Mouse (Mus musculus) gastrocnemius, postnatal 10 days (tissue): ENCODE results near the gene Nova2. TPM values are rescaled to one million over a fixed set of nuclear protein-coding genes. Genes with fewer than 3 reads are reported as not detected.

Experiments
- DNase-seq: peaks from one replicate; pipeline ENCODE4 v3.0.0; 2021; ENCODE audit warnings: mixed read lengths
- total RNA-seq, 2 experiments: library from RNA; stranded (reverse); gene quantifications; 2 replicates each; pipeline ENCODE4 v1.2.3; 2021

Gene Nova2
- total RNA-seq, 2 experiments from 2014 or later = 2.9 to 4.1 TPM

DNA sequence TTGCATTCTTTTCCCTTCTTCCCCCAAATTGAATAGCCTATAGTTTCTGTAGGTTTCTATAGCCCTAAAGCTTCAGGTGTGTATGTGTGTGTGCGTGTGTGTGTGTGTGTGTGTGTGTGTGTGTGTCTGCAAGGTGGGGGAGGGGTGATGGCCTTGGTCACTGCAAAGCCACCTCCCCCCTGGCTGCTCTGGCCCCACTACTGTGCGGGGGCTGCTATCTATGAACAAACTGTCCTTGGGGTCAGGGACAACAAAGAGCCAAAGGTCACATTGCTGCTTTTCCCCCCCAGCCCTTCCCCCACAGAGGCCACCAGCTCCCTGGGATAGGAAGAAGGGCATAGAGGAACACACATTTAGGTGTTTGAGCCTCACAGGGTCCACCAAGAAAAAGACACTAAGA lies 87.2 kb downstream of the Nova2 start:
- no peak for DNase-seq

DNA sequence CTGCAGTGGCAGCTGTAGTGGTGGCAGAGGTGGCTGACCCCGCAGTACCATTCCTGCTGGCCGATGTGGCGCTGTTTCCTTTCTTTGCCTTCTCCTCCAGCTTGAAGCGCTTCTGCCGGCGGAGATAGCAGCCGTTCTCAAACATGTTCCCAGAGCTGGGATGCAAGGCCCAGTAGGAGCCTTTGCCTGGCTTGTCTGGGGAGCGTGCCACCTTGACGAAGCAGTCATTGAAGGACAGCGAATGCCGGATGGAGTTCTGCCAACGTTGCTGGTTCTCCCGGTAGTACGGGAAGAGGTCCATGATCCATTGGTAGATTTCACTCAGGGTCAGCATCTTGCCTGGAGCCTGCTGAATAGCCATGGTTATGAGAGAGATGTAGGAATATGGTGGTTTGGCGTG lies 88.8 kb downstream of the Nova2 start:
- DNase-seq = no peak

Other genes starting within 250 kb of the Nova2 start
- not detected for gene Psg20, start 239.7 kb upstream of the Nova2 start, total RNA-seq
- gene Psg22, start 207.8 kb upstream of the Nova2 start, total RNA-seq = not detected
- not detected for gene Psg19, start 127.4 kb upstream of the Nova2 start, total RNA-seq
- not detected for gene Psg17, start 104.3 kb upstream of the Nova2 start, total RNA-seq
- 1 to 10 TPM; 3.1 to 3.6 TPM for gene Mill2, start 85.9 kb upstream of the Nova2 start, total RNA-seq
- gene Pglyrp1, start 54.6 kb upstream of the Nova2 start, total RNA-seq = 1 to 10 TPM in 1 of 2 experiments, under 1 TPM in 1; 0.73 to 3.7 TPM
- gene Ccdc61, start 15.5 kb upstream of the Nova2 start, total RNA-seq = 1 to 10 TPM; 5.9 to 9.4 TPM
- not detected for gene Nanos2, start 61.5 kb downstream of the Nova2 start, total RNA-seq
- gene Mypop, start 65.4 kb downstream of the Nova2 start, total RNA-seq = 1 to 10 TPM; 2.0 to 3.5 TPM
- gene Irf2bp1, start 78.2 kb downstream of the Nova2 start, total RNA-seq = 10 to 100 TPM; 20.4 to 24.0 TPM
- gene Foxa3, start 97.7 kb downstream of the Nova2 start, total RNA-seq = under 1 TPM in 1 of 2 experiments, not detected in 1; 0.16 TPM
- 10 to 100 TPM; 39.9 to 45.0 TPM for gene Sympk, start 98.5 kb downstream of the Nova2 start, total RNA-seq
- gene Rsph6a, start 128.8 kb downstream of the Nova2 start, total RNA-seq = not detected
- gene Dmwd, start 150.3 kb downstream of the Nova2 start, total RNA-seq = 10 to 100 TPM; 26.6 to 31.8 TPM
- gene Dmpk, start 158.0 kb downstream of the Nova2 start, total RNA-seq = 100 to 1,000 TPM; 256 to 267 TPM
- 1 to 10 TPM; 5.3 to 7.8 TPM for gene Six5, start 168.7 kb downstream of the Nova2 start, total RNA-seq
- gene Gm4969, start 192.5 kb downstream of the Nova2 start, total RNA-seq = under 1 TPM in 1 of 2 experiments, not detected in 1; 0.14 TPM
- 1 to 10 TPM; 2.7 to 4.2 TPM for gene Fbxo46, start 194.0 kb downstream of the Nova2 start, total RNA-seq
- gene Qpctl, start 223.4 kb downstream of the Nova2 start, total RNA-seq = 1 to 10 TPM; 5.0 to 5.5 TPM
- 10 to 100 TPM; 72.9 to 77.4 TPM for gene Snrpd2, start 223.8 kb downstream of the Nova2 start, total RNA-seq
- gene Gipr, start 240.2 kb downstream of the Nova2 start, total RNA-seq = under 1 TPM in 1 of 2 experiments, not detected in 1; 0.14 TPM